Mouse (Mus musculus): ENCODE measurements around the gene Slc16a10.

Slc16a10 gene

DNA sequence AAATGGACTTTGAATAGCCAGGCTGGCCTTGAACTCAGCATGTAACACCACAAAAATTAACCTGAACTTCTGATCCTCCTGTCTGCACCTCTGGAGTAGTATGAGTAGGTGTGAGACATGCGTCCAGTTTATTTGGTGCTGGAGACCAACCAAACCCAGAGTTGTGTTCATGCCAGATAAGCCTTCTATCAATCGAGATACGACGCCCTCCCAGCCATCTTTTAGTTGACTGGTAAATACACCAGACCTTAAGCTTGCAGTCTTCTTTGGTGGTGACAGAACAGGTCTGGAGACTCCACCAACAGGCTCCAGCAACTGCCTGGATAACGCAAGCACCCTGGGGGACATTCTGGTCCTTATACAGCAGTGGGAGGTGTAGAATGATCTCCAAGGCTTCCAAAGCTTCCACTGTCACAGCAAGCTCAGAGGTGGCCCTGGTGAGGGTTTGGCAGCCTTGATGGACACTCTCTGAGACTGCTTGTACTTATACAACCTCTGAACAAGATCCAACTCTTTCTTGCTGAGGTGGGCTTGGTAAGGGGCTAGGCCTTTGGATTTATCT lies 7.6 kb upstream of the Slc16a10 start:
- no peak for DNase-seq (ENCODE audit: low spot score in 2 of 2)

DNA sequence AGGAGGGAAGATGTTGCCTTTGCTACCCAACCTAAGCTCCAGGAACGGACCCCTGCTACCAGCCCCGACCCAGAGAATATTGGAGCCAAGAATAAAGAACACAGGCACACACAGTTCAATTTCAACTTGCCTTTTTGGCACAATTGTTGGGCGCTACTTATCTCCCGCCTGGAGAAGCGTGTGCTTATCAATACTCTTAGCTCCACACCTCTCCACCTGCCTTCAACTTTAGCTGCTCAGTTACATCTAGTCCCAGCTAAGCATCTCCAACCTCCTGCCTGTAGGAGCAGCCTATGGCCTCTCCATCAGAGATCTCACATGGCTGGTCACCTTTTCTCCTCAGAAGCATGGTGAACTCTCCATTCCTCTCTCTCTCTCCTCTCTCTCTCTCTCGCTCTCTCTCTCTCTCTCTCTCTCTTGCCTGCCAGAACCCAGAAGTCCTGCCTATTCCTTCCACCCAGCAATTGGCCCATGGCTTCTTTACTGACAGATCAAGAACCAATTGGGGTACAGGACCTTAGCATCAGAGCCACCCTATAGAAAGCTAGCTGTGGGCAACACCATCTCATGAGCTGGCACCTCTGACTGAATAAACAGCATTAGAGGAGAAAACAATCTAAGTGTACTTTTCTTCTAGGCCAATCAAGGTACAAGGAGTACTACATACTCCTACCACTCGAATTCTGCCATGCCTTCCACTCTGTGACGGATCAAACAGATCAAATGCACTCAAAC lies 5.4 kb upstream of the Slc16a10 start:
- no peak for DNase-seq (ENCODE audit: low spot score in 2 of 2)

DNA sequence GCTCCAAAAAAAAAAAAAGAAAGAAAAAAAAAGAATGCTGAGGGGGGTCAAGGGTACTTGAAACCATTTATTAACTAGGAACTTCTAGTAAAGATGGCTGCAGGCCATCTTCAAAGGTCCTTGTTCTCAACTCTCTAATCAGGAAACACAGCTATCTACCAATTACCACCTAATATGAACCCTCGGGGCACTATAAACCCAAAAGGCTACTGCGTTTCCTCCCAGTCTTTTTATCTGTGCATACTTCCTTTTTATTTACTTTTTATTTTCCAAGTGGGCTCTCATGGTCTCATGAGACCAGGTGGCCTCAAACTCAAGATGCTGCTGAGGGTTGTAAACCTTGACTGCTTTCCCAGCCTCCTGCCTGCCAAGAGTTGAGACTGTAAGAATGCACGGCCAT lies 4.4 kb upstream of the Slc16a10 start:
- DNase-seq (ENCODE audit: low spot score in 2 of 2): no peak

DNA sequence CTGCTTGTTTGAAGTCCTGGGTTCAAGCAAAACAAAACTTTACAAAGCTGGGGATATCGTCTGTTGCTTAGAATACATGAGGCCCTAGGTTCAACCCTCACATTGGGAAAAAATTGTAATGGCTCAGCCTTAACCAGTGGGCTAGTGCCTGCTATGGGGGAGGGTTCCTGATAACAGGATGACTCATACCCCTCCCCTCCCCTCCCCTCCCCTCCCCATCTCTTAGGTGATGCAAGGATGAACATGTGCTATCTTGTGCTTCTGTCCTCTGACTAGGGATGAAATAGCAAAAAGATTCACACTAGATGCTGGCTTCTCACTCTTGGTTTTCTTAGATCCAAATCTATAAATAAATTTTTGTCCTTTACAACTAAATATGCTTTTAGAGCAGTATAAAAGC lies 2.8 kb upstream of the Slc16a10 start:
- no peak for DNase-seq (ENCODE audit: low spot score in 2 of 2)

DNA sequence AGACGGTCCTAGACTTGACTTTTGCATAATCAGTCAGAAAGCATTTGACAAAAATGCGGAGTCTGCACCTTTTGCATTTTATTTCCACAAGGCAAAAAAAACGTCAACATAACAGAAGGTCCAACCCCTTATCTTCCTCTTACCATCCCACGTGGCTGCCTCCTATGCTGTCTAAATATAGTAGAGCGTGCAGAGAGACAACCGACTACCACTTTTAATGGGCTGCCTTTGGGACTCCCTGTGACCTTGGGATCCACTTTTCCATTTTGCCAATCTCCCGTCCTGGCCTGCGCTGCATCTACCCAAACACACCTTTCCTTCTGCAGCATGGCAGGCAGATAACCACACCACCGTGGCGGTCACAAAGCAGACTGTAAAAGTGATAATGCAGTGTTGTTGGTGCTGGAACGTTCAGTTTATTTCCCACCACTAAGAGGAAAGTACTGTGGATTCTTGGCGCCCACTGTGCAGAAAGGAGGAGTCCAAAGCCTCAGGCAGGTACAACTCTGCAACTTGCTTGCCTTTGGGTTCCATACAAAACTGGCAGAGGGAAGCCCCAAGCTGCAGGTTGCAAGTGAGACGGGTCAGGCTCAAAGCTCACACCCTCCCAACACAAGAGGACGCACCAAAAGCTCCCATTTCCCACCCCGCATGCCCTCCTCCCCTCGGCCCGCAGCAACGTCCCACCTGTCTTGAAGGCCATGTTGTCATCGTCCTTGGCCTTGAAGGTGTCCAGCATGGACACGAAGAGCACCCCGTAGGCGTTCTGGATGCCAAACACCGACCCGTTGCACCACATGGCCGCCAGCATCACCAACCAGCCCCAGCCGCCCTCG lies 824 bp downstream of the Slc16a10 start:
- DNase-seq (ENCODE audit: low spot score in 2 of 2): peak; percentile 43 to 57

DNA sequence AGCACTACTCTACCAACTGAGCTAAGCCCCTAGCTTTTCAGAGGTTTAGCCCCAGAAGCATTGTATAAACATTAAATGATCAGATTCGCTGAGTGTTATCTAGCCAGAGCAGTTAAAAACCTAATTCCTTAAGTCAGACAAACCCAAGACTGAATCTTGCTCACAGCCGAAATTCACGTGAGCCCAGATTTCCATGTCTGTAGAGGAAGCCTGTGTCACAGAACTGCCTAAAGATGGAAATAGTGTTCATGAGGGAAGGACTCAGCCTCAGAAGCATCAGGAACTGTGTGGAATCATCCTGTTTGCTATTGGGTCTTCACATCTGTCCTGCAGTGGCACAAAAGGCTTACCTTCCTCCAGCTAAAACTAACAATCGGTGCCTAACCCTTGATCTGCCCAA lies 2.4 kb downstream of the Slc16a10 start:
- no peak for DNase-seq (ENCODE audit: low spot score in 2 of 2)

DNA sequence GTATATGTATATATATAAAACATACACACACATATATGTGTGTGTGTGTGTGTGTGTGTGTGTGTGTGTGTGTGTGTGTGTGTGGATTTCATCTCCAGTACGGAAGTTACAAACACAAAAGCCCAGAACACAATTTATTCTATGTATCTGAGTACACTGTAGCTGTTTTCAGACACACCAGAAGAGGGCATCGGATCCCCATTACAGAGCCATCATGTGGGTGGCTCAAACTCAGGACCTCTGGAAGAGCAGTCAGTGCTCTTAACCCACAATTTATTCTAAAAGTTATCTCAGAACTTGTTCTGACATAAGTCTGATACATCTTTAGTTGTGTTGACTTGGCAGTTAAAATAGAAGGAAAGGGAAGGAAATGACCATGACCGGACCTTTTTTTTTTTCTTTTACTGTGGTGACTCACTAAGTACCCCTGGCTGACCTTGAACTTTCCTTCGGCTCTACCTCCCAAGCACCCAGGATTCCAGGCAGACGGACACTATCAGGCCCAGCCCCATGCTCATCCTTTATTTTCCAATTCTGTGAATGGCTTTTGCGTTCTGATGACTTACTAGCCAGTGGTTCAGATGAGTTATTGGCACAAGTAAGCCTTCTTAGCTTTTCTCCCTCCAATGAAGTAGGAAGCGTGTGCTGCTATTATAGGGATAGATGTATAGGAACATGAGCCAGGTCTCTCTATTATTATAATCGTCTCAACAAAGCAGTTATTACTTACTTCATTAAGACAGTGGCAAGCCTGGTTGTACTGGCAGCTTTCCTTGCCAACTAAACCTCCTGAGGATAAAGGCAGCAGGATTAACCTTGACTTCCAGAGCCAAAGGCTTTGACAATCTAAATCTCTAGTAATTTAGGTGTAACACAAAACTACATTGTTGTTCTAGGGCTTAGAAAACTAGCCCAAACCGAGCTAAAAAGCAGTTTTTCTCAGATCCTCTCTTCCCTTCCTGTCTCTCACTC lies 6.0 kb downstream of the Slc16a10 start:
- no peak for DNase-seq (ENCODE audit: low spot score in 2 of 2)

DNA sequence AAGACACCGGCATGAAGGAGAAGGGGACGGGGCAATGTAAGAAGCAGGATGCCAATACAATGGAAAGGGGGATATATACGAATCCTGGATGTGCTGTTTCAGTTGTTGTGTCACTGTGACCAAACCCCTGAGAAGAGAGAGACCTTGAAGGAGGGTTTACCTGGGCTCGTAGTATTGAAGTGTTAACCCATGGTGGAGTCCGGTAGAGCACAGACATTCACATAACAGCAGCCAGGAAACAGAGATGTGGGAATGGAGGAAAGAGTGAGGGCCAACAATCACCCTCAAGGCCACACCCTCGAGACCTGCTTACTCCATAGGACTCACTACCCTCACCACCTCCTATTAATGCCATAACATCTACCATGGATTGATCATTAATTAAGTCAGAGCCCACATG lies 7.2 kb downstream of the Slc16a10 start:
- no peak for DNase-seq (ENCODE audit: low spot score in 2 of 2)

DNA sequence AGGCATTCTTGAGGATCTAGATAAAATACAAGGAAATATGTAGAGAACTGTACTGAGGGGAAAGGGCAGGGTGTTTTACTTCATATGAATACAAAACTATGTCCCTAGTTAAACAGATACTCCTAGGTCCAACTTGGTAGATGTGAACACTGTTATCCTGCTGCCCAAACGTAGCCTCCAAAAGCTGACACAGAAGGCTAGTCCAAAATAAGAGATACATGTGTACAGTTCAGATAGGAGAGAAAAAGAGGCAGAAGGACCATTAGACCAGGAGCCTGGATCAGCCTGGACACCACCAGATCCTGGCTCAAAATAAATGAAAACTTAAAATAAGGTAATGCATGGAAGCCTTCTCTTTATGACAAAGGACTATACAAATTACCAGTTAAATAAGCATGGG lies 8.4 kb downstream of the Slc16a10 start:
- DNase-seq (ENCODE audit: low spot score in 2 of 2): no peak

DNA sequence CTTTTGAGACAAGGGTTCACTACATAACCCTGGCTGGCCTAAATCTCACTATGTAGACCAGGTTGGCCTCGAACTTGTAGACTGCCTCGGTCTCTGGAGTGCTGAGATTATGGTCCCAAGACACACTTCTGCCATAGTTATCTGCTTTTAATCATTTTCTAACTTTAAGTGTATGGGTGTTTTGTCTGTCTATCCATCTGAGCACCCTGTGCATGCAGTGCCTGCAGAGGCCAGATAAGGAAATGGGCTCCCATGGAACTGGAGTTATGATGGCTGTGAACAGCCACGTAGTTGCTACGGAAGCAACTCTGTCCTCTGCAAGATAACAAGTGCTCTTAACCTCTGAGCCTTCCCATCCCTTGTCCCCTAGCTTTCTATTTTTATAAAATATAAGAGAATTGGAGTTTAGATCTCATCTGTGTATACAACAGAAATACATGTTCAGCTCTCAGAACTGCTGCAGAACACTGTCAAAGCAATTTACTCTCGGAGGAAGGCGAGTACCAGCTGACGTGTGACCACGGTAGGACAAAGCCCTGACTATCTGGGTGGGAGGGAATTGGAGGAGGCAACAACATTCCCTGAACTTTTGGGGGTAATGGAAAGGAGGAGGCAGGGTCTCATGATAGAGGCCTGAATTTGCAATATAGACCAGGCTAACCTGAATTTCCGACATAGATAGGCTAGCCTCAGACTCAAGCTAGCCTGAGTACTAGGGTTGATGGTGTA lies 10.2 kb downstream of the Slc16a10 start:
- DNase-seq (ENCODE audit: low spot score in 2 of 2): no peak

DNA sequence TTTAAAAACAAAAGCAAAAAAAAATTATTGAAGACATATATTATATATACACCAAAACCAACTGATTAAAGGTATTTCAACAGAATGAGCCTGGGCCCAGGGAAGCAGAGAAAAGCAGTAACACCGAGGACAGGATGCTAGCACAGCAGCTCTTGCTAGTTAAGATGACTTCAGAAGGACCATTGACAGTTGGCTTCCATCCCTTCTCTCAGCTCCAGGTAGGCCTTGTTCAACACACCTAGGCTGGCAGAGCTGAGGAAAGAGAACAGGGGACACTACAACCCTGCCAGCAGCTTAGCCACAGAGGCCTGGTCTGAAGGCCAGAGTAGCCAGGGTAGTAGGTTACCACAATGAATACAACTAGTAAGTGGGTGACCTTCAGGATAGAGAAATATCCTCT lies 11.9 kb downstream of the Slc16a10 start:
- no peak for DNase-seq (ENCODE audit: low spot score in 2 of 2)

DNA sequence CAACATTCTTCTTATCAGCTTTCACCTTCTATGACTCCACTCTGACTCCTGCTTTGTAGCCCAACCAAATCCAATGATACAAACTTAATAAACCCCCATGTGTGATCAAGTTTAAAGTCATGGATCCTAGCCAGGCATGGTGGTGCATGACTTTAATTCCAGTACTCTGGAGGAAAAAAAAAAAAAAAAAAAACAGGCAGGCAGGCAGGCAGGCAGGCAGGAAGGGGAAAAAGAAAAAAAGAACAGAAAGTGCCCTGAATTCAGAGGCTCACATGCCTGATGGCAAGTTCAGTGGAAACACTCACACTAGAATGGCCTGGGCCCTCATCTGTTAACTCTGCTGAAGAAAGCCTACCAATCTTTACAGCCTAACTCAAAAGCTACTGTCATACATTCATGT lies 12.9 kb downstream of the Slc16a10 start:
- DNase-seq (ENCODE audit: low spot score in 2 of 2): no peak

DNA sequence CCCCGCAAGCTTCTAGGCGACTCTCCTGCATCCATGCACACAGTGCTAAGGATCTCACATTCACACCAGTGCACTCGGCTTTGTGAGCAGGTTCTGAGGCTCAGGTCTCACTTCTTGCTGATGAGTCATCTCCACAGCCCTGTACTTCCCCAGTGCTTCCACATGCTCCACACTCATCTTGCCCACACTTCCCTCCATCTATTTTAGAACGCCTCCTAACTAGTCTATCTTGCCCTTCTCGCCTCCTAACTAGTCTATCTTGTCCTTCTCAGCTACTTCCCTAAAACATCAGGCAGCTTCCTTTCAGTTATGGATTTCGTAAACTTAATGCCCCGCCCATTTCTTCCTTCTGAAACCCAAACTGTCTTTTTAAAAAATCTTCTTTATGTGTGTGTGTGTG lies 13.6 kb downstream of the Slc16a10 start:
- DNase-seq (ENCODE audit: low spot score in 2 of 2): peak; percentile 23 to 39

DNA sequence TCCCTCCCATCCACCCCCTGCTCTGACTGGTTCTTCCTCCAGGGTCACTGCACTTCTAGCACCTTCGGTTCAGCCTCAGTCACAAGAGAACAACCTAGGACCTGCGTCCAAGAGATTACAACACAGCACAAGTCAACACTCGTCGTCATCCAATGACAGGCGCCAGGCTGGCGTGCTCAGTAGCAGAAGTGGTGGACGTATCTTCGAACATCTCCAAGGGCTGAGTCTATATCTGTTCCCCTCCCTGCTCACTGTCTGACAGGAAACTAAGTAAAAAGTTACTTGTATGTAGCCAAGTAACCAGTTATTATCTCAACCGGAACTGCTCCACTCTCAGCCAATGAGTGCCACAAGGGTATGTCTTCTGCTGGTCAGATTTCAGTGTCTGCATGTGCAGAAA lies 16.9 kb downstream of the Slc16a10 start:
- peak; percentile 53 to 56 for DNase-seq (ENCODE audit: low spot score in 2 of 2)

DNA sequence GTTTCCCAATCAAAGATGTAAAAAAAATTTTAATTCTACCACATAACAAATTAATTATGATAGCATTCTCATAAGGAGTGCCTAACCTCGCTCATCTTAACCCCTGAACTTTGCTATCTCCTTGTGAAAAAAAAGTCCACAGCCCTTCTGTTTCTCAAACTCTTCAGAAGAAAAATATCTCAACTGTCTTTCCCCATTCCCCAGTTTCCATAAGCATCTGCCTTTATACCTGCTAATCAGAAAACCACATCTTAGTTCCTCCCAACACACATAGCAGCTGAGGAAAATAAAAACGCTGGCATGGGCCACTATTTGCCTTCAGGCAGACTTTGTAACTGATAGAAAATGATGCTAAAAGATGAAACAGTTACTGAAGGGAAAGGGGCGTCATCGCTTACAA lies 17.5 kb downstream of the Slc16a10 start:
- no peak for DNase-seq (ENCODE audit: low spot score in 2 of 2)

DNA sequence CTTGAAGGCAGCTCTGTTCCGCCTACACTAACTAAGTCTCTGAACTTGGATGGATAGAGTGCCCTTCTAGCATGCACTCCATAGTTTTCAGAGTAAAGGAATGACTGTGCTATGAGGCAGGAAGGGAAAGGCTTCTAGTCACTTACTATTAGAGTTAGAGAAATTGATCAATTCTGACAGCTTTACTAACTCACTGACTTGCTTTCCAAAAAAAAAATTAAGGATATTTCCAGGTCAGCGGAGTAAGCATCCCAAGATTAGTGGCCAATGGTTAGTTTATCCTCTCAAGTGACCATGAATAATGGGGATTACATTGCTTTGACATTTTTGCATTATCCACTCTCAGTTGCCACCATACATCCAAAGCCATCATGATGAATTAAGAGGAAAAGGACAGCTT lies 18.0 kb downstream of the Slc16a10 start:
- DNase-seq (ENCODE audit: low spot score in 2 of 2): no peak

DNA sequence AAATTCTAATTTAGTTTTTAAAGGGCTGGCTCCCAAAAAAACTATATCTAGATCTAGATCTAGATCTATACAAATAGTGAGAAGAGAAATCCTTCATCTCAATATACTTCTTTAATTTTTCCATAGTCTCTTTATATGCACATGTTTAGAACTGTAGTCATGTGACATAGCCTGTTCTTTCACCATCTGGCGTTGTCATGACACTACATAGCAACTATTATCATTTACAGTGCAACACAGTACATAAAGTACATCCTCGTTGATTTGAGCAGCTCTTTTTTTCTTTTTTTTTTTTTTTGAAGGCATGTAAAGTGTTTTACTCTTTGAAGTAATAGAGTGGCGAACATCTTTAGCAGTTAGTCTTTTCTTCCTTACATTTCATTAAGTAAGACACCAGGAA lies 22.6 kb downstream of the Slc16a10 start:
- DNase-seq (ENCODE audit: low spot score in 2 of 2): no peak

DNA sequence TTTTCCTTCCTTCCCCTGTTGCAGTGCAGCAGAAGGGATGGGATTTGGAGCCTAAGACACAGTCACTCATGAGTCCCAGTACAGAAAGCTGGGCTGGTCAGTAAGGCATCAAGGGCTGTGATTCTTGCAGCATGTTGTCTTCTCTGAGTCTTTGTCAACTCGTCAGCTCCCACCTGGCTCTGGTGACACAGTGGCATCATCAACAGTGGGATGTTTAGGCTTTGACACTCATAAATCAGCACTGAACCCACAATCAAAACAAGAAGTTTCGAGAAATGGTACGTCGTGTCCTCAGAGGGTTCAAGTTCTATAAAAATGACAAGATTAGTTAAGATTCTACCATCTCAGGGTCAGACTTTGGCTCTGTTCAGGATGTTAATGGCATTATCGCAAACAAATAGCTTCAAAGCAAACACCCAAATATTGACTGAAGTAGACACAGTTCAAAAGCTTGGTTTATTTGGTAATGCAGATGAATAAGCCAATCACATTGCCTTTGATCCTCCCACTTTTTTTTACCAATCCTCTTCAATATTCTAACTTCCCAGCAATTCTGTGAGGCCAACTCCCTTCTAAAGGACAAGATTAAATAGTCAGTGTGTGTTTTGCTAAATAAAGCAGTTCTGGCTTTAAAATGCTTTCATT lies 23.2 kb downstream of the Slc16a10 start:
- DNase-seq (ENCODE audit: low spot score in 2 of 2): no peak

DNA sequence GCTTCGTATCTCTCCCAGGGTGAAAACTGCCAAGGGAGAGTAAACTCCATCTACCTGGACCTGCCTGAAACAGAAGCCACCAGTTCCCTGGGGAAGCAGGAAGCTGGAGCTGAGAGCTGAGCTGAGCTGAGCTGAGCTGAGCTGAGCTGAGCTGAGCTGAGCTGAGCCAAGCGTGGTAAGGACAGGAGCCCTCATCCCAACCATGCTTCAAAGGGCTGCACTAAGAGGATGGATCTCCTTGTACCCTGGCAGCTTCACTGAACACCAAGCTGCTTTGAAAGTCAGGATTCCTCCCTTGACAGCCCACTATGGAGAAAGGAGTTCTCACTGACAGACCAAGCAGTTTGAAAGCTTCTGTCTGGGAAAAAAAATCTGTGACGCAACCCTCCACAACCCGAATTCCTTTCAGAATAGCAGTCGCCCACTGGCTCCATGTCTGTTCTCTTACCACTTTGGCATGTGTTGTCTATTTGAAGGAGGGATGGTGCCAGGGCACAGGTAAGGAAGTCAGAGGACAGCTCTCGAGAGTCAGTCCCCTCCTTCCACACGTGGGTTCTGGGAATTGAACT lies 28.5 kb downstream of the Slc16a10 start:
- DNase-seq (ENCODE audit: low spot score in 2 of 2): no peak

DNA sequence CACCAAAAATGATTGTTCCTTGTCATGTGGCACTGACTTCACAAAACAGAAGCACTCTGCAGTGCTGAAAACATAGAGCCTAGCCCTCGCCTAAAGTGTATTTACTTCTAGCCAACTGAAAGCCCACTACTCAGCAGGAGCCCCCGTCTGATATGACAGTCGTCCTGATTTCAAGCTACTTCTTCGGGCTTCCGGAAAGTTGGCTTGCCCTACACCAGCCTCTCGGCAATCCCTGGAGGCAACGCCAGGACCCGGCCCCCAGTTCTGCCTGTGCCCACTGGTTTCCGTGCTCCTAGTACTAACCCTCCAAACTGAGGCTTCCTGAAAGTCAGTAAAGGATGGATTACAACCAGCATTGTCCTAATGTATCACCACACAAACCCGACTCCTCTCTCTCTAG lies 29.8 kb downstream of the Slc16a10 start:
- DNase-seq (ENCODE audit: low spot score in 2 of 2): no peak

Data from heart, adult 9 months (tissue).